Mouse (Mus musculus): ENCODE data around the gene Zkscan5.

DNA sequence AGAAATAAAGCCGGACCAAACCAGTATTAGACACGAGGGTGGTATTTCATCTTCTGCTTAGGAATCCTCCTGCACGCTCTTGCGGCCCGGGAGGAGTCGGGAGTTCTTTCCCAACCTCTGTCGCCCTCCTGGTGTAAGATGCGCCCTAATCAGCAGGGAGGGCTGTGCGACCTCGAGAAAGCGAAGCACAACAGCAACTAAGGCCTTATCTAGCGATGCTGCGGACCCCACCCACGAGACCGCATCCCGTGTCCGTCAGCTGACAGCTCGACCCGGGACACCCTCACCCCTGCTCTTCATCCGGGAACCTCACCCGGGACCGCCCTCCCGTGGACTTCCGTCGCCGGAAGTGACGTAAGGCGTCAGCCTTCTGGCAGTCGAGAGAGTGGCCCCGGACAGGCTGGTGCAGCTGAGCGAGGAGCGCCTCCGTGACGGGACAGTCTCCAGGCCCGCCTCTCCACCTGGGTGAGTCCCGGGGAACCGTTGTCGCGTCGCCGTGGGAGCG, 27.1 kb downstream of the Zkscan5 start, which contains the start of gene Zfp655:
- TF ChIP-seq CTCF (IDR thresholded peaks at IDR 0.05; ENCODE audit: low read depth) (no peak), EP300 (IDR thresholded peaks at IDR 0.05; ENCODE audit: low read depth) (peak; percentile 16; the same call in 1 of the 2 replicates)
